ENCODE assay signal across 9 mouse cellular contexts in the genomic region with DNA sequence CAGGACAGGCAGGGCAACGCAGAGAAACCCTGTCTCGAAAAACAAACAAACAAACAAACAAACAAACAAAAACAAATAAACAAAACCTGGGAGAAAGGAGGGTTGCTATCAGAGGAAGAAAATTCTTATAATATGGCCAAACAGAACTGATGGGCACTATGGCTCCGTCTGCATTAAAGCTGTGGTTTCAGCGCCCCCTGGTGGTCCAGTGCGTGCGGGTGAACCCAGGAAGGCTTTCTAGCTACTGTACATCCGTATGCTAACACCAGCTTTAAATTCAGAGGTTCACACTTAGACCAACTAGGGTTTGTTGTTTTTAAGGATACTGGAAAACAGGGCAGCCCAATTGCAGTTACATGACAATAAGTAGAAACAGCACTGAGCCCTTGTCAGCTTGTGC. TPM values are rescaled to one million over a fixed set of nuclear protein-coding genes. Genes with fewer than 3 reads are reported as not detected.
DNase-seq lines count a peak whose midpoint lies in the region; ATAC-seq and TF ChIP-seq lines count a peak whose summit lies in the region.
"Had no signal": no experiment of that assay in that cellular context is flagged by ENCODE, and none has a peak within 500 bp of the region (broad histone marks: within the 10 kb centered on the region; RNA-seq: fewer than 3 reads in every experiment).

No protein-coding gene starts in this region.

- H3K4me3 ChIP-seq in G1E (ENCODE audit: low read depth, low read length): no peak overlapping the region
- H3K4me3 ChIP-seq in bone marrow macrophage, adult 2 months (ENCODE audit: insufficient read depth, low read length): no peak overlapping the region
- H3K4me3 ChIP-seq: liver, embryonic 15.5 days had no signal

- DNase-seq in G1E (ENCODE audit: low spot score): peak; percentile 31
- DNase-seq in heart, postnatal 14 days: peak; percentile 85 to 91
- DNase-seq in layer of hippocampus, postnatal 25 days (ENCODE audit: extremely low spot score in 1 of 2, low spot score in 1 of 2): peak; percentile 79 to 99
- peak; percentile 82 for DNase-seq in right cerebral cortex, adult 18-20 months
- peak; percentile 89 for DNase-seq in urinary bladder, postnatal 14 days (ENCODE audit: low spot score)

- no peak overlapping the region for H3K27ac ChIP-seq in bone marrow macrophage, adult 2 months (ENCODE audit: insufficient read depth, low read depth, low read length)
- H3K27ac ChIP-seq: liver, embryonic 15.5 days had no signal

- intact Hi-C loops in heart, postnatal 14 days (cut with DNase I): no loop called here

- peaks cover 87% of the 10 kb centered on the region for H3K36me3 ChIP-seq in G1E (replicated peaks)

- H3K4me1 ChIP-seq in G1E (ENCODE audit: insufficient read depth, low read depth, low read length): no peaks in the 10 kb centered on the region
- H3K4me1 ChIP-seq in bone marrow macrophage, adult 2 months (ENCODE audit: control insufficient read depth, insufficient read depth, low read length): no peaks in the 10 kb centered on the region
- H3K4me1 ChIP-seq: liver, embryonic 15.5 days had no signal

- peak; percentile 78 for TF ChIP-seq CTCF in G1E (IDR thresholded peaks at IDR 0.05; ENCODE audit: low read depth, low read length)
- peak; percentile 89 for TF ChIP-seq CTCF in bone marrow macrophage, adult 2 months (IDR thresholded peaks at IDR 0.05; ENCODE audit: low read depth, low read length)

- no peak for TF ChIP-seq POLR2A in bone marrow macrophage, adult 2 months (IDR thresholded peaks at IDR 0.05; ENCODE audit: borderline replicate concordance, low read depth, low read length)

- peak; percentile 54; the same call in 1 of the 2 replicates for ATAC-seq in G1E (ENCODE audit: extremely low read depth, insufficient number of reproducible peaks, low FRiP score, poor library complexity, severe bottlenecking)
- peak; percentile 77; the same call in 1 of the 2 replicates for ATAC-seq in erythroblast, adult 5-6 weeks (replicated peaks; ENCODE audit: low FRiP score, poor library complexity, severe bottlenecking)
- ATAC-seq in megakaryocyte, adult 5-6 weeks (ENCODE audit: poor library complexity, severe bottlenecking): peak; percentile 80

- H3K9me3 ChIP-seq in G1E (replicated peaks): no peaks in the 10 kb centered on the region
- H3K9me3 ChIP-seq: liver, embryonic 15.5 days had no signal

- no peaks in the 10 kb centered on the region for H3K27me3 ChIP-seq in G1E (ENCODE audit: insufficient read depth, low read length)
- H3K27me3 ChIP-seq: liver, embryonic 15.5 days had no signal

RNA-seq across cellular contexts. Expression of a gene that starts 12.2 kb away (rescaled TPM):
- total RNA-seq in G1E (2014; fragmentation: Nextera tagmentation) (26.2 and 30.1 TPM in 2 replicates), G1E (2017) (98.2 and 119 TPM in 2 replicates)
- 9.8 and 12.9 TPM in 2 replicates for polyA plus RNA-seq in G1E (2012)
- polyA plus RNA-seq in bone marrow macrophage, adult 2 months (2012; ENCODE audit: insufficient read depth, insufficient read length, missing spikeins): 33.5 and 34.4 TPM in 2 replicates
- total RNA-seq in erythroblast, adult 5-6 weeks (2015; ENCODE audit: low replicate concordance): 4.0 and 8.4 TPM in 2 replicates
- 17.6 and 46.9 TPM in 2 replicates for total RNA-seq in erythroblast, adult 5-6 weeks (2017; ENCODE audit: low replicate concordance)
- 10 to 100 TPM; 56.6 to 56.8 TPM for total RNA-seq in heart, postnatal 14 days (2021)
- total RNA-seq in layer of hippocampus, postnatal 25 days (2021): 10 to 100 TPM; 36.1 to 49.5 TPM
- 38.6 and 42.3 TPM in 2 replicates for total RNA-seq in megakaryocyte, adult 5-6 weeks (2015)
- 43.4 and 56.1 TPM in 2 replicates for total RNA-seq in megakaryocyte, adult 5-6 weeks (2017)

RNA-seq across cellular contexts. Expression of a gene that starts 59.2 kb away (rescaled TPM):
- not detected in 2 replicates for total RNA-seq in G1E (2014; fragmentation: Nextera tagmentation)
- total RNA-seq in G1E (2017): 0.11 and 0.17 TPM in 2 replicates
- not detected in 2 replicates for polyA plus RNA-seq in G1E (2012)
- polyA plus RNA-seq in bone marrow macrophage, adult 2 months (2012; ENCODE audit: insufficient read depth, insufficient read length, missing spikeins): 54.5 and 57.7 TPM in 2 replicates
- total RNA-seq in erythroblast, adult 5-6 weeks (2015; ENCODE audit: low replicate concordance): 9.0 and 21.1 TPM in 2 replicates
- 2.6 and 6.4 TPM in 2 replicates for total RNA-seq in erythroblast, adult 5-6 weeks (2017; ENCODE audit: low replicate concordance)
- 10 to 100 TPM; 41.5 to 42.2 TPM for total RNA-seq in heart, postnatal 14 days (2021)
- 10 to 100 TPM; 51.4 to 58.2 TPM for total RNA-seq in layer of hippocampus, postnatal 25 days (2021)
- 87.2 and 91.7 TPM in 2 replicates for total RNA-seq in megakaryocyte, adult 5-6 weeks (2015)
- total RNA-seq in megakaryocyte, adult 5-6 weeks (2017): 17.7 and 18.7 TPM in 2 replicates

Comparison
In these comparisons a context has a peak if more than half of its experiments do, and no peak if none do; other contexts are left out.
1. DNase-seq: peak in every context shown above with its lines; median percentile 89 in layer of hippocampus, postnatal 25 days; 89 in urinary bladder, postnatal 14 days; 88 in heart, postnatal 14 days; 82 in right cerebral cortex, adult 18-20 months; 31 in G1E.